Mouse (Mus musculus): ENCODE data around the gene Ndufa8. TPM values are rescaled to one million over a fixed set of nuclear protein-coding genes. Genes with fewer than 3 reads are reported as not detected.

Ndufa8 gene
- polyA plus RNA-seq, 1 experiment = 59.0 TPM

DNA sequence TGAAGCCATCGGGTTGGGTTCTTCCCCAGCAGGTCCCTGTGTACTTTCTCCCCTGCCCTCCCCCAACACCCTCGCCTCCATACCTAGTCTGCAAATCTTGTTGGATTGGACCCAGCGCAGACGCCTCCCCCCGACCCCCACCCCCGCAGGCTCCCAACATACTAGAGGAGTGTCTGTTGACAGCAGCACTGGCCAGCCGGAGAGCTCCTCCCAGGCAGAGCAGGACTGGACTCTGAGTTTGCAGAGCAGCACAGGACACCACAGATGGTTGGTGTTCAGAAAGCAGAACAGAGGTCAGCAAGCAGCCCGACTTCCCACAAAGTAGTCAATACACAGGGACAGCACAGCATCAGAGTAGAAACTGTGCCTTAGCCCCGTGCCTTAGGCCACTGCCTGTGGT, 32.2 kb upstream of the Ndufa8 start:
- no peaks in the 10 kb centered on the region for H3K9me3 ChIP-seq (replicated peaks; ENCODE audit: control insufficient read depth, insufficient read depth, low read length, poor library complexity, severe bottlenecking)
- H3K36me3 ChIP-seq (ENCODE audit: control insufficient read depth, insufficient read depth, low read length, poor library complexity, severe bottlenecking) = no peaks in the 10 kb centered on the region
- H3K27me3 ChIP-seq (ENCODE audit: control insufficient read depth, insufficient read depth, low read length, poor library complexity, severe bottlenecking) = no peaks in the 10 kb centered on the region
- H3K27ac ChIP-seq (ENCODE audit: insufficient read depth, low read length) = no peak overlapping the region
- peaks cover 3% of the 10 kb centered on the region for H3K4me1 ChIP-seq (ENCODE audit: control insufficient read depth, insufficient read depth, low read length)
- H3K4me3 ChIP-seq (ENCODE audit: low read depth, low read length) = no peak overlapping the region
- TF ChIP-seq EP300 (IDR thresholded peaks at IDR 0.05; ENCODE audit: insufficient read depth, low read depth, low read length) = no peak
- TF ChIP-seq POLR2A (IDR thresholded peaks at IDR 0.05; ENCODE audit: insufficient read depth, low read length) = no peak
- no peak for TF ChIP-seq CTCF (IDR thresholded peaks at IDR 0.05; ENCODE audit: low read depth, low read length)
- H3K9ac ChIP-seq (ENCODE audit: low read depth, poor library complexity, severe bottlenecking) = no peak overlapping the region

DNA sequence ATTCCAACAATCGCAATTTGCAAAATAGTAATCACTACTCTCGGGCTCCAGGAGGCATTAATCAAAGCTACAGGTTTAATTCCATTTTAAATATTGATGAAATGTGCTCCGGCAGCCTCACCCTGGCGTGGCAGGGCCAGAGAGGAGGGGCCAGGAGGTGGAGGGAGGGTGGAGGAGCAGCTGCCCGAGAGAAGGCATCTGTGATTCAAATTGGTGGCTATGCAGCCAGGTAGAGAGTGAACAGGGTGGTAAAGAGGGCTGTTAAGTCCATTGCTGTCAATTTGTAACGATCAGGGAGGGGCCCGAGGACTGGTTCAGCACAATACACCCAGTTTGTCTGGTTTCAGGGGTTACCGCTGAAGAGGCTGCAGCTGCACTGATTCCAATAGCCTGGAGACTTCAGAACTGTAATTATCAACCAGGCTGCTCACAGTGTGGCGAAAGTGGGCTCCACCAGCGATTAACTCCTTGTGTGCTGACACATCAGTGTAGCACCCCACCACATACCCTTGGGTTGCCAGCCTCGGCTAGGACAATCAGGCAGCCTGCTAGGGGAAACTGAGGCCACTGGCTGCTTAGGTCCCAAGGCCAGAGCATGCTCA, 28.1 kb upstream of the Ndufa8 start:
- Histone ChIP-seq H3K27me3 (ENCODE audit: control insufficient read depth, insufficient read depth, low read length, poor library complexity, severe bottlenecking) (no peaks in the 10 kb centered on the region), H3K4me3 (ENCODE audit: low read depth, low read length) (no peak overlapping the region), H3K4me1 (ENCODE audit: control insufficient read depth, insufficient read depth, low read length) (peaks cover 3% of the 10 kb centered on the region), H3K9ac (ENCODE audit: low read depth, poor library complexity, severe bottlenecking) (no peak overlapping the region), H3K36me3 (ENCODE audit: control insufficient read depth, insufficient read depth, low read length, poor library complexity, severe bottlenecking) (no peaks in the 10 kb centered on the region), H3K27ac (ENCODE audit: insufficient read depth, low read length) (no peak overlapping the region), H3K9me3 (replicated peaks; ENCODE audit: control insufficient read depth, insufficient read depth, low read length, poor library complexity, severe bottlenecking) (no peaks in the 10 kb centered on the region)
- TF ChIP-seq CTCF (IDR thresholded peaks at IDR 0.05; ENCODE audit: low read depth, low read length) (no peak), POLR2A (IDR thresholded peaks at IDR 0.05; ENCODE audit: insufficient read depth, low read length) (no peak), EP300 (IDR thresholded peaks at IDR 0.05; ENCODE audit: insufficient read depth, low read depth, low read length) (no peak)

DNA sequence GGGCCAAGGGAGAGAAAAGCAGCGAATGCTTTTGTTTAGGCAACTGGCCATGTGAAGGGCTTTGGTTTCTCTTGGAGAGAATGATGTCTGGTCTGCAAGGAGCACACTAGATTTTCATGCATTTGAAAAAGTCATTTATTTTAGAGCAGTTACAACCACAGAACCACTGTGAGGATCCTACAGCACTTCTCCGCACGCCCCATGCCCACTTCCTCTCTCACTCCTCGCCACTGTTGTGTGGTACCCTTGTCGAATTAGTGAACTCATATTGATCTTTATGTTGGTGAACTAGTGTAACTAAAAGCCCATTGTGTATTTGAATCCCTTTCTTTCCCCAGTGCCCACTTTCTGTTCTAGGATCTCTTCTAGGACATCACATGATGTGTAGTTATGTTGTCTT, 26.0 kb upstream of the Ndufa8 start:
- H3K27me3 ChIP-seq (ENCODE audit: control insufficient read depth, insufficient read depth, low read length, poor library complexity, severe bottlenecking) = no peaks in the 10 kb centered on the region
- H3K27ac ChIP-seq (ENCODE audit: insufficient read depth, low read length) = no peak overlapping the region
- H3K4me3 ChIP-seq (ENCODE audit: low read depth, low read length) = no peak overlapping the region
- no peaks in the 10 kb centered on the region for H3K36me3 ChIP-seq (ENCODE audit: control insufficient read depth, insufficient read depth, low read length, poor library complexity, severe bottlenecking)
- no peak overlapping the region for H3K9ac ChIP-seq (ENCODE audit: low read depth, poor library complexity, severe bottlenecking)
- no peaks in the 10 kb centered on the region for H3K9me3 ChIP-seq (replicated peaks; ENCODE audit: control insufficient read depth, insufficient read depth, low read length, poor library complexity, severe bottlenecking)
- H3K4me1 ChIP-seq (ENCODE audit: control insufficient read depth, insufficient read depth, low read length) = peaks cover 3% of the 10 kb centered on the region
- no peak for TF ChIP-seq CTCF (IDR thresholded peaks at IDR 0.05; ENCODE audit: low read depth, low read length)
- no peak for TF ChIP-seq POLR2A (IDR thresholded peaks at IDR 0.05; ENCODE audit: insufficient read depth, low read length)
- no peak for TF ChIP-seq EP300 (IDR thresholded peaks at IDR 0.05; ENCODE audit: insufficient read depth, low read depth, low read length)

DNA sequence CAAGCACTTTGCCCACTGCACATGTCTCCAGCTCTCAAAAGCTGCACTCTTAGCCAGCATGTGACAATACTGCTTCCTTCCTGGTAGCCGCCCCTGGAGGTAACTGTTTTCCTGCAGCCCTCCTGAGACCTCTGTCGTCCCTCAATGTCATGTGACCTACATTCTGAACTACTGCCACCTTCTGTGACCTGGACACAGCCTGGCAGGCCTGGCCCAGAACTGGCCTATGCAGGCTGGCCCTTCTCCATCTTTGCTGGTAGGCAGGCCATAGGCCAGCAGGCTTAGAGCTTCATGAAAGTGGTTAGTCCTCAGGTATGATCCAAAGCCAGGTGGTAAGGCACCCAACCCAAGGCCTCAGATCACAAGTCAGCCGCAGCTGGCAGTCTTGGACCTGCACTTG, 24.6 kb upstream of the Ndufa8 start:
- Histone ChIP-seq H3K27me3 (ENCODE audit: control insufficient read depth, insufficient read depth, low read length, poor library complexity, severe bottlenecking) (no peaks in the 10 kb centered on the region), H3K9ac (ENCODE audit: low read depth, poor library complexity, severe bottlenecking) (no peak overlapping the region), H3K4me3 (ENCODE audit: low read depth, low read length) (no peak overlapping the region), H3K9me3 (replicated peaks; ENCODE audit: control insufficient read depth, insufficient read depth, low read length, poor library complexity, severe bottlenecking) (no peaks in the 10 kb centered on the region), H3K36me3 (ENCODE audit: control insufficient read depth, insufficient read depth, low read length, poor library complexity, severe bottlenecking) (no peaks in the 10 kb centered on the region), H3K4me1 (ENCODE audit: control insufficient read depth, insufficient read depth, low read length) (peaks cover 3% of the 10 kb centered on the region), H3K27ac (ENCODE audit: insufficient read depth, low read length) (no peak overlapping the region)
- TF ChIP-seq EP300 (IDR thresholded peaks at IDR 0.05; ENCODE audit: insufficient read depth, low read depth, low read length) (no peak), POLR2A (IDR thresholded peaks at IDR 0.05; ENCODE audit: insufficient read depth, low read length) (no peak), CTCF (IDR thresholded peaks at IDR 0.05; ENCODE audit: low read depth, low read length) (no peak)

DNA sequence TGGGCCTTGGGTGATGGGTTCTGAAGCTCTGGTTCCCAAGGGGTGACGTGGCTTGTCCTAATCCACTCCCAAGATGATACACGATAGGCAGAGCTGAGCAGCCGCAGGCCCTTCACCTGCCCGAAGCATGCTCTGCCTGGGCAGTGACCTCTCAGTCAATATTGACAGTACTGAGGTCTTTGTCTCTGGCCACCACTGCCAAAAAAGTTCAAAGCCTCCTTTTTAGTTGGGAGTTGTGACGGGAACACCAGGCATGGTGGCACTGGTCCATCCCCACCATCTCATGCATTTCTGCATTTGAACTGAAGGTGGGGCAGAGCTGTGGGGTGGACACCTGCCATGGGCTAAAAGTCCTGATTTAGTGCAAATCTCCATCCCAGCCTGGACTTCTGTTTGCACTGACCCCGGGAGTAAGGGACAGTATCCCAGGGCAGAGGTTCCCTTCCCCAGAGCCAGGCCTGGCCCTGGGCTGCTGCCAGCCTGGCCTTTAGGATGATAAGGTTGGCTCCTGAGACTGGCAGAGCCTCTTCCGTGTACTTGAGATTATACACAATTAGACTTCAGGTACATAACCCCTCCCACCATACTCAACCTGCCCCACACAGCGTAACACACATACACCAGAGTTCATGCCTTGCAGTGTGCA, 22.6 kb upstream of the Ndufa8 start:
- TF ChIP-seq CTCF (IDR thresholded peaks at IDR 0.05; ENCODE audit: low read depth, low read length) (no peak), POLR2A (IDR thresholded peaks at IDR 0.05; ENCODE audit: insufficient read depth, low read length) (no peak), EP300 (IDR thresholded peaks at IDR 0.05; ENCODE audit: insufficient read depth, low read depth, low read length) (no peak)
- H3K36me3 ChIP-seq (ENCODE audit: control insufficient read depth, insufficient read depth, low read length, poor library complexity, severe bottlenecking) = no peaks in the 10 kb centered on the region
- no peaks in the 10 kb centered on the region for H3K9me3 ChIP-seq (replicated peaks; ENCODE audit: control insufficient read depth, insufficient read depth, low read length, poor library complexity, severe bottlenecking)
- no peak overlapping the region for H3K27ac ChIP-seq (ENCODE audit: insufficient read depth, low read length)
- no peak overlapping the region for H3K9ac ChIP-seq (ENCODE audit: low read depth, poor library complexity, severe bottlenecking)
- no peaks in the 10 kb centered on the region for H3K4me1 ChIP-seq (ENCODE audit: control insufficient read depth, insufficient read depth, low read length)
- no peak overlapping the region for H3K4me3 ChIP-seq (ENCODE audit: low read depth, low read length)
- no peaks in the 10 kb centered on the region for H3K27me3 ChIP-seq (ENCODE audit: control insufficient read depth, insufficient read depth, low read length, poor library complexity, severe bottlenecking)

DNA sequence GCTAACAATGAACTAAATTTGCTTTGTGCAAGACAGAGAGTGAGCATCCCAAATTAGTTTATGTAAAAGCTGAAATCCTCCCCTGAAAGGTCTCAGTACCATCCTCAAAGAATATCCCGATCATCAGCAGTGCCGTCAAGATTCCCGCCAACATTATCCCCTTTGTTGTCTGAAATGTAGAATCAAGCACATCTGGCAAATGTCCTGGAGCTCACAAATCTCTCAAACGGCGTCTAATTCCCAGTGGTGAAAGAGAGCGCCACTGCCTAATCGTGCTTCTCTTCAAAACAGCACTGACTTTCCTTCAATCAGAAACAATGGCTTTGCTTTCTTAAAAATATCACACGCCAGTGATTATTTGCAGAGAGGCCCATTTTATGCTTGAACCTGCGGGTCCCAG, 17.9 kb upstream of the Ndufa8 start:
- Histone ChIP-seq H3K9me3 (replicated peaks; ENCODE audit: control insufficient read depth, insufficient read depth, low read length, poor library complexity, severe bottlenecking) (no peaks in the 10 kb centered on the region), H3K4me3 (ENCODE audit: low read depth, low read length) (no peak overlapping the region), H3K27ac (ENCODE audit: insufficient read depth, low read length) (no peak overlapping the region), H3K9ac (ENCODE audit: low read depth, poor library complexity, severe bottlenecking) (no peak overlapping the region), H3K27me3 (ENCODE audit: control insufficient read depth, insufficient read depth, low read length, poor library complexity, severe bottlenecking) (no peaks in the 10 kb centered on the region), H3K4me1 (ENCODE audit: control insufficient read depth, insufficient read depth, low read length) (no peaks in the 10 kb centered on the region), H3K36me3 (ENCODE audit: control insufficient read depth, insufficient read depth, low read length, poor library complexity, severe bottlenecking) (no peaks in the 10 kb centered on the region)
- TF ChIP-seq EP300 (IDR thresholded peaks at IDR 0.05; ENCODE audit: insufficient read depth, low read depth, low read length) = no peak
